Mouse (Mus musculus) embryonic facial prominence, embryonic 10.5 days (tissue): ENCODE results near the gene Zfp830. TPM values are rescaled to one million over a fixed set of nuclear protein-coding genes. Genes with fewer than 3 reads are reported as not detected.

Source experiments
- DNase-seq: peaks from one replicate; pipeline ENCODE4 v3.0.0-alpha.2; 2017; ENCODE audit warnings: low spot score
- H3K27ac ChIP-seq: fragments of 300-500 bp; sonication (generic); replicated peaks from 2 replicates; pipeline ENCODE4 v1.5.1; 2016; ENCODE audit warnings: mild to moderate bottlenecking
- H3K27me3 ChIP-seq: fragments of 300-500 bp; sonication (generic); replicated peaks from 2 replicates; pipeline ENCODE4 v1.6.1; 2016; ENCODE audit warnings: low read depth, mild to moderate bottlenecking; ENCODE audit not compliant: poor library complexity, severe bottlenecking
- H3K36me3 ChIP-seq: fragments of 300-500 bp; sonication (generic); replicated peaks from 2 replicates; pipeline ENCODE4 v1.6.1; 2016; ENCODE audit warnings: mild to moderate bottlenecking, moderate library complexity
- H3K4me1 ChIP-seq: fragments of 300-500 bp; sonication (generic); 2 replicates; pipeline ENCODE4 v1.6.1; 2016
- H3K4me3 ChIP-seq: fragments of 300-500 bp; sonication (generic); 2 replicates; pipeline ENCODE4 v1.5.1; 2016; ENCODE audit warnings: mild to moderate bottlenecking, moderate library complexity
- H3K9me3 ChIP-seq: fragments of 300-500 bp; sonication (generic); 2 replicates; pipeline ENCODE4 v1.6.1; 2016; ENCODE audit warnings: mild to moderate bottlenecking
- WGBS: fragments of 180-500 bp; shearing (Covaris S2); methylation state at CpG from one replicate; pipeline ENCODE4 v1.1.7; 2016; 5-methylcytosine and 5-hydroxymethylcytosine counted together
- polyA plus RNA-seq: library from polyadenylated mRNA; unstranded; fragments of >200 nt; fragmentation: Nextera tagmentation; extraction: Ambion mirVana; gene quantifications from 2 replicates; pipeline ENCODE4 v1.2.1, GENCODE M21; 2016

Gene Zfp830
- 38.8 and 39.5 TPM in 2 replicates for polyA plus RNA-seq

- H3K27ac ChIP-seq, result peak within 1 kb of the TSS; percentile 87
- peak within 1 kb of the TSS; percentile 96 for H3K4me3 ChIP-seq
- DNase-seq, result peak; percentile 94
- no peaks in the 10 kb centered on the region for H3K27me3 ChIP-seq
- no peaks in the 10 kb centered on the region for H3K9me3 ChIP-seq
- H3K4me1 ChIP-seq, result peaks cover 22% of the 10 kb centered on the region
- H3K36me3 ChIP-seq, result peaks cover 20% of the 10 kb centered on the region
- under 1% methylated on average over 44 of the region's 44 CpGs for whole genome bisulfite sequencing
These were observed at the start of gene Zfp830, which contains the start of gene Cct6b for GRCm38 (mm10) chr11:82763742-82764437. TSS of gene Zfp830 (plus strand) at chr11:82764345. TSS of gene Cct6b (minus strand) at chr11:82764321.

- Histone ChIP-seq H3K27ac (no peak overlapping the region), H3K9me3 (no peaks in the 10 kb centered on the region)
- no peak for DNase-seq
These were observed 44.9 kb upstream of the Zfp830 start for GRCm38 (mm10) chr11:82719294-82719693.

GRCm38 (mm10) chr11:82726862-82727261 is 37.3 kb upstream of the Zfp830 start:
- H3K36me3 ChIP-seq, result no peaks in the 10 kb centered on the region
- H3K27ac ChIP-seq, result no peak overlapping the region
- no peak overlapping the region for H3K4me3 ChIP-seq
- DNase-seq, result no peak
- H3K27me3 ChIP-seq, result no peaks in the 10 kb centered on the region
- 91% methylated on average over 2 of the region's 2 CpGs for WGBS
- H3K4me1 ChIP-seq, result no peaks in the 10 kb centered on the region
- H3K9me3 ChIP-seq, result no peaks in the 10 kb centered on the region; the same call in 1 of the 2 replicates

More at GRCm38 (mm10) chr11:82719294-82719693, 44.9 kb upstream of the Zfp830 start:
- Histone ChIP-seq H3K27me3 (no peaks in the 10 kb centered on the region), H3K36me3 (no peaks in the 10 kb centered on the region), H3K4me3 (no peak overlapping the region), H3K4me1 (no peaks in the 10 kb centered on the region)
- WGBS, result 86% methylated on average over 12 of the region's 12 CpGs

- DNase-seq, result no peak
- Histone ChIP-seq H3K4me1 (no peaks in the 10 kb centered on the region), H3K9me3 (no peaks in the 10 kb centered on the region), H3K36me3 (no peaks in the 10 kb centered on the region), H3K27me3 (no peaks in the 10 kb centered on the region), H3K4me3 (no peak overlapping the region), H3K27ac (no peak overlapping the region)
These were observed 29.9 kb upstream of the Zfp830 start for GRCm38 (mm10) chr11:82734227-82734626.

- Histone ChIP-seq H3K27me3 (no peaks in the 10 kb centered on the region), H3K4me3 (no peak overlapping the region), H3K4me1 (no peaks in the 10 kb centered on the region), H3K9me3 (no peaks in the 10 kb centered on the region), H3K27ac (no peak overlapping the region), H3K36me3 (no peaks in the 10 kb centered on the region)
- DNase-seq, result no peak
These were observed 25.1 kb upstream of the Zfp830 start for GRCm38 (mm10) chr11:82739006-82739405.

- Histone ChIP-seq H3K36me3 (no peaks in the 10 kb centered on the region), H3K4me1 (no peaks in the 10 kb centered on the region), H3K27ac (no peak overlapping the region), H3K4me3 (no peak overlapping the region), H3K9me3 (no peaks in the 10 kb centered on the region), H3K27me3 (no peaks in the 10 kb centered on the region)
- peak; percentile 23 for DNase-seq
- 32% methylated on average over 6 of the region's 6 CpGs for WGBS
These were observed 18.0 kb upstream of the Zfp830 start for GRCm38 (mm10) chr11:82746138-82746537.

GRCm38 (mm10) chr11:82746857-82747366 is 17.2 kb upstream of the Zfp830 start:
- DNase-seq, result no peak
- no peaks in the 10 kb centered on the region for H3K9me3 ChIP-seq
- H3K4me1 ChIP-seq, result no peaks in the 10 kb centered on the region
- no peak overlapping the region for H3K4me3 ChIP-seq
- H3K27me3 ChIP-seq, result no peaks in the 10 kb centered on the region
- no peak overlapping the region for H3K27ac ChIP-seq
- 82% methylated on average over 8 of the region's 8 CpGs for WGBS
- H3K36me3 ChIP-seq, result no peaks in the 10 kb centered on the region

GRCm38 (mm10) chr11:82752349-82753115 is 11.6 kb upstream of the Zfp830 start:
- no peaks in the 10 kb centered on the region for H3K36me3 ChIP-seq
- no peaks in the 10 kb centered on the region for H3K27me3 ChIP-seq
- DNase-seq, result no peak
- H3K27ac ChIP-seq, result no peak overlapping the region
- 78% methylated on average over 6 of the region's 6 CpGs for WGBS
- H3K4me1 ChIP-seq, result no peaks in the 10 kb centered on the region
- H3K9me3 ChIP-seq, result no peaks in the 10 kb centered on the region
- no peak overlapping the region for H3K4me3 ChIP-seq

- no peak for DNase-seq
- Histone ChIP-seq H3K36me3 (no peaks in the 10 kb centered on the region), H3K27ac (no peak overlapping the region), H3K27me3 (no peaks in the 10 kb centered on the region), H3K9me3 (no peaks in the 10 kb centered on the region), H3K4me1 (no peaks in the 10 kb centered on the region), H3K4me3 (no peak overlapping the region)
- 92% methylated on average over 1 of the region's 1 CpGs for WGBS
These were observed 8.2 kb upstream of the Zfp830 start for GRCm38 (mm10) chr11:82755919-82756318.

- Histone ChIP-seq H3K4me1 (peaks cover 22% of the 10 kb centered on the region), H3K4me3 (no peak overlapping the region), H3K36me3 (peaks cover 11% of the 10 kb centered on the region), H3K9me3 (no peaks in the 10 kb centered on the region), H3K27me3 (no peaks in the 10 kb centered on the region), H3K27ac (no peak overlapping the region)
- DNase-seq, result no peak
- WGBS, result 88% methylated on average over 6 of the region's 6 CpGs
These were observed 1.8 kb upstream of the Zfp830 start for GRCm38 (mm10) chr11:82762286-82762829.

- no peak for DNase-seq
- Histone ChIP-seq H3K4me1 (peaks cover 22% of the 10 kb centered on the region), H3K4me3 (peak overlapping the region; percentile 96), H3K27ac (peak overlapping the region; percentile 87), H3K9me3 (no peaks in the 10 kb centered on the region), H3K36me3 (peaks cover 14% of the 10 kb centered on the region), H3K27me3 (no peaks in the 10 kb centered on the region)
- 13% methylated on average over 4 of the region's 4 CpGs for WGBS
These were observed 884 bp upstream of the Zfp830 start for GRCm38 (mm10) chr11:82763261-82763660.

GRCm38 (mm10) chr11:82764438-82764924 is 336 bp downstream of the Zfp830 start:
- Histone ChIP-seq H3K27me3 (no peaks in the 10 kb centered on the region), H3K9me3 (no peaks in the 10 kb centered on the region), H3K4me3 (peak overlapping the region; percentile 96), H3K4me1 (peaks cover 22% of the 10 kb centered on the region), H3K36me3 (peaks cover 25% of the 10 kb centered on the region), H3K27ac (peak overlapping the region; percentile 87)
- DNase-seq, result no peak
- WGBS, result under 1% methylated on average over 28 of the region's 28 CpGs
